Mouse (Mus musculus) testis, adult 2 months (tissue): ENCODE results near the gene Gse1. TPM values are rescaled to one million over a fixed set of nuclear protein-coding genes. Genes with fewer than 3 reads are reported as not detected.

Experiments
- H3K27ac ChIP-seq: fragments of 200-500 bp; 2 replicates; pipeline ENCODE4 v1.5.1; 2012; ENCODE audit warnings: low read depth, low read length; ENCODE audit not compliant: control insufficient read depth, insufficient read depth
- H3K27me3 ChIP-seq: fragments of 200-500 bp; 2 replicates; pipeline ENCODE4 v1.6.1; 2012; ENCODE audit warnings: mild to moderate bottlenecking, low read length, moderate library complexity; ENCODE audit not compliant: control insufficient read depth, insufficient read depth
- H3K36me3 ChIP-seq: fragments of 200-500 bp; 2 replicates; pipeline ENCODE4 v1.6.1; 2012; ENCODE audit warnings: mild to moderate bottlenecking, low read length; ENCODE audit not compliant: control insufficient read depth, insufficient read depth
- H3K4me1 ChIP-seq: fragments of 200-500 bp; 2 replicates; pipeline ENCODE4 v1.6.1; 2012; ENCODE audit warnings: low read length; ENCODE audit not compliant: control insufficient read depth, insufficient read depth
- H3K4me3 ChIP-seq: fragments of 200-500 bp; 2 replicates; pipeline ENCODE4 v1.5.1; 2012; ENCODE audit warnings: low read depth, mild to moderate bottlenecking, low read length, moderate library complexity, mixed read lengths; ENCODE audit not compliant: control insufficient read depth
- CTCF ChIP-seq: fragments of 200-500 bp; IDR thresholded peaks from 2 replicates; pipeline ENCODE4 v1.5.1; 2012; ENCODE audit warnings: low read depth, mild to moderate bottlenecking, inconsistent platforms, low read length, moderate library complexity; ENCODE audit not compliant: control insufficient read depth, insufficient read depth, insufficient replicate concordance
- POLR2A ChIP-seq: fragments of 200-500 bp; IDR thresholded peaks from 2 replicates; pipeline ENCODE4 v1.6.1; 2012; ENCODE audit warnings: low read depth, mild to moderate bottlenecking, inconsistent platforms, low read length, moderate library complexity; ENCODE audit not compliant: control insufficient read depth
- polyA plus RNA-seq: library from polyadenylated mRNA; depleted of rRNA; stranded (reverse); fragments of >200 nt; gene quantifications from 2 replicates; pipeline ENCODE4 v1.2.3, GENCODE M21; 2012

The Gse1 gene
- polyA plus RNA-seq, 1 experiment = 4.0 TPM

- no peaks in the 10 kb centered on the region for H3K36me3 ChIP-seq
- TF ChIP-seq POLR2A (no peak), CTCF (no peak)
- peaks cover 20% of the 10 kb centered on the region for H3K4me1 ChIP-seq
- no peak overlapping the region for H3K4me3 ChIP-seq
- no peaks in the 10 kb centered on the region for H3K27me3 ChIP-seq
- H3K27ac ChIP-seq = no peak overlapping the region
These were observed 328.1 kb downstream of the Gse1 start for GRCm38 (mm10) chr8:120556198-120556892.

- H3K36me3 ChIP-seq = no peaks in the 10 kb centered on the region
- H3K27me3 ChIP-seq = no peaks in the 10 kb centered on the region
- TF ChIP-seq CTCF (0 out of 2 replicates have a peak, but pooled peaks have one; percentile 1), POLR2A (no peak)
These were observed 329.1 kb downstream of the Gse1 start for GRCm38 (mm10) chr8:120557170-120557965.

GRCm38 (mm10) chr8:120558162-120558561 lies 329.9 kb downstream of the Gse1 start:
- H3K27me3 ChIP-seq = no peaks in the 10 kb centered on the region
- H3K4me3 ChIP-seq = no peak overlapping the region
- TF ChIP-seq POLR2A (no peak), CTCF (no peak)
- H3K4me1 ChIP-seq = peaks cover 19% of the 10 kb centered on the region
- no peak overlapping the region for H3K27ac ChIP-seq
- no peaks in the 10 kb centered on the region for H3K36me3 ChIP-seq

More at GRCm38 (mm10) chr8:120557170-120557965, 329.1 kb downstream of the Gse1 start:
- Histone ChIP-seq H3K4me1 (peaks cover 19% of the 10 kb centered on the region), H3K27ac (no peak overlapping the region), H3K4me3 (no peak overlapping the region)

- Histone ChIP-seq H3K4me3 (no peak overlapping the region), H3K27ac (no peak overlapping the region), H3K36me3 (no peaks in the 10 kb centered on the region)
These were observed 331.4 kb downstream of the Gse1 start for GRCm38 (mm10) chr8:120559654-120560053.

GRCm38 (mm10) chr8:120560535-120560934 lies 332.3 kb downstream of the Gse1 start:
- Histone ChIP-seq H3K27me3 (no peaks in the 10 kb centered on the region), H3K27ac (no peak overlapping the region), H3K36me3 (no peaks in the 10 kb centered on the region), H3K4me1 (peaks cover 22% of the 10 kb centered on the region), H3K4me3 (no peak overlapping the region)
- TF ChIP-seq CTCF = no peak
- TF ChIP-seq POLR2A = no peak

More at GRCm38 (mm10) chr8:120559654-120560053, 331.4 kb downstream of the Gse1 start:
- TF ChIP-seq CTCF = no peak
- no peak for TF ChIP-seq POLR2A
- no peaks in the 10 kb centered on the region for H3K27me3 ChIP-seq
- H3K4me1 ChIP-seq = peaks cover 22% of the 10 kb centered on the region

- Histone ChIP-seq H3K27ac (no peak overlapping the region), H3K27me3 (no peaks in the 10 kb centered on the region), H3K4me1 (peaks cover 14% of the 10 kb centered on the region), H3K4me3 (no peak overlapping the region), H3K36me3 (no peaks in the 10 kb centered on the region)
- TF ChIP-seq CTCF (peak; percentile 11; the same call in 1 of the 2 replicates), POLR2A (no peak)
These were observed 333.5 kb downstream of the Gse1 start for GRCm38 (mm10) chr8:120561539-120562435.

GRCm38 (mm10) chr8:120562680-120563347 lies 334.6 kb downstream of the Gse1 start:
- Histone ChIP-seq H3K36me3 (no peaks in the 10 kb centered on the region), H3K4me3 (no peak overlapping the region), H3K27ac (no peak overlapping the region), H3K27me3 (no peaks in the 10 kb centered on the region), H3K4me1 (peaks cover 5% of the 10 kb centered on the region)
- TF ChIP-seq CTCF = no peak
- no peak for TF ChIP-seq POLR2A
